Mouse (Mus musculus) hindbrain, postnatal 0 days (tissue): ENCODE data around the gene Mast4. TPM values are rescaled to one million over a fixed set of nuclear protein-coding genes. Genes with fewer than 3 reads are reported as not detected.

ENCODE experiments used
- ATAC-seq: fragments of 200-750 bp; cut with Nextera tagmentation; 2 replicates; pipeline ENCODE4 v1.8.0; 2017; ENCODE audit warnings: mild to moderate bottlenecking, moderate TSS enrichment, moderate library complexity
- DNase-seq: peaks from one replicate; pipeline ENCODE4 v3.0.0-alpha.2; 2015; ENCODE audit warnings: low spot score
- H3K27ac ChIP-seq: fragments of 300-500 bp; sonication (generic); 2 replicates; pipeline ENCODE4 v1.5.1; 2014; ENCODE audit warnings: mild to moderate bottlenecking
- H3K27me3 ChIP-seq: fragments of 300-500 bp; sonication (generic); 2 replicates; pipeline ENCODE4 v1.6.1; 2014; ENCODE audit warnings: low read length, mixed read lengths; ENCODE audit not compliant: insufficient read depth
- H3K36me3 ChIP-seq: fragments of 300-500 bp; sonication (generic); 2 replicates; pipeline ENCODE4 v1.6.1; 2014; ENCODE audit warnings: low read length, mixed read lengths; ENCODE audit not compliant: insufficient read depth
- H3K4me1 ChIP-seq: fragments of 300-500 bp; sonication (generic); 2 replicates; pipeline ENCODE4 v1.6.1; 2014; ENCODE audit warnings: antibody characterized with exemption, low read length, mixed read lengths; ENCODE audit not compliant: insufficient read depth
- H3K4me2 ChIP-seq: fragments of 300-500 bp; sonication (generic); 2 replicates; pipeline ENCODE4 v1.6.1; 2014; ENCODE audit warnings: low read depth, mild to moderate bottlenecking, low read length, moderate library complexity, mixed read lengths
- H3K4me3 ChIP-seq: fragments of 300-500 bp; sonication (generic); 2 replicates; pipeline ENCODE4 v1.5.1; 2014; ENCODE audit warnings: low read length
- H3K9ac ChIP-seq: fragments of 300-500 bp; sonication (generic); replicated peaks from 2 replicates; pipeline ENCODE4 v1.6.1; 2014; ENCODE audit warnings: mild to moderate bottlenecking, low read length, moderate library complexity, mixed read lengths
- H3K9me3 ChIP-seq: fragments of 300-500 bp; sonication (generic); 2 replicates; pipeline ENCODE4 v1.6.1; 2016; ENCODE audit warnings: low read length, mixed read lengths
- CTCF ChIP-seq: IDR thresholded peaks from 2 replicates; pipeline ENCODE4 v1.5.1; 2016; ENCODE audit warnings: antibody characterized with exemption, control low read depth, low read depth
- WGBS: fragments of 180-500 bp; shearing (Covaris S2); extraction: QIAGEN DNeasy Blood & Tissue Kit; methylation state at CpG from one replicate; pipeline ENCODE4 v1.1.7; 2014; 5-methylcytosine and 5-hydroxymethylcytosine counted together
- polyA plus RNA-seq: library from polyadenylated mRNA; unstranded; fragments of >200 nt; fragmentation: Nextera tagmentation; extraction: Ambion mirVana; gene quantifications from 2 replicates; pipeline ENCODE4 v1.2.1, GENCODE M21; 2015
- total RNA-seq: library from RNA; depleted of rRNA; stranded (reverse); fragments of >200 nt; gene quantifications from 2 replicates; pipeline ENCODE4 v1.2.3, GENCODE M21; 2014

Mast4 gene
- total and polyA plus RNA-seq, 2 experiments from 2014 or later: 23.5 to 31.7 TPM

DNA sequence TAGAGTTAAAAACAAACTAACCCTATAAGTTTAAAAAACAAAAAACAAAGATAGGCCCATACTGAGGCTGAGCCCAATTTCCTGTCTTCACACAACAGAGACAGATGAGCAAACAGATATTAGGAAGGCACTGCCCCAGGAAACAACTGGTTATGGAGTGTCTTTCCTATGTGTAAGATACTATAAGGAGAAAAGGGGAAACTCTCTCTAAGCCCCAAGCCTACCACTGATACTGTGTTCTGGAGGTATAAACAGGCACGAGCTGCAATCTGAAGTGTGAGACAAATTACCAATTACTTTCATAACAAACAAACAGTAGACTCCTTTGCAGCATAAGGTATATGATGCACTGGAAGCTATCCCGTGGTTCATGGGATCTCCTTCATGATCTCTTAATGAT lies 471.9 kb downstream of the Mast4 start:
- no peak for DNase-seq
- Histone ChIP-seq H3K9ac (no peak overlapping the region), H3K27me3 (no peaks in the 10 kb centered on the region), H3K9me3 (no peaks in the 10 kb centered on the region), H3K27ac (no peak overlapping the region), H3K4me2 (no peak overlapping the region), H3K4me1 (peaks cover 12% of the 10 kb centered on the region; the same call in 1 of the 2 replicates), H3K4me3 (no peak overlapping the region), H3K36me3 (no peaks in the 10 kb centered on the region)
- no peak for ATAC-seq
- no peak for TF ChIP-seq CTCF
- WGBS: 79% methylated on average over 2 of the region's 2 CpGs

DNA sequence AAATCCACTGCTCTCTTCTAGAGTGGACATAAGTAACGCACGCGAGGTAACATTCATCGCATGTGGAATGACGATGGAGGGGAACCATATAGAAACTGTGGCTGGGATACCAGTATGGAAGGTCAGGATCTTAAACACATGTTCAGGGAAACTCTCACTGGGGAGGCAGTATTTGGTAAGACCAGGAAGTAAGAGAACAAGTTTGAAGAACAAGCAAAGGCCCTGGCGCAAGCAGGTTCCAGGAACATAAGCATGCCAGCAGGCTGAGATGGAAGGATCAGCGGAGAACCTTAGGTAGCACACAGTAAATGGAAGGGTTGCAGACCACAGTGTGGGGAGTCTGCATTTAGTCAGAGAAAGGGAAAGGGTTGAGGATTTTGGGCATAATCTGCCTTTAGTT lies 473.6 kb downstream of the Mast4 start:
- ATAC-seq (no peak), DNase-seq (no peak)
- Histone ChIP-seq H3K27me3 (no peaks in the 10 kb centered on the region), H3K4me2 (no peak overlapping the region), H3K4me3 (no peak overlapping the region), H3K9me3 (no peaks in the 10 kb centered on the region), H3K27ac (no peak overlapping the region), H3K4me1 (peaks cover 2% of the 10 kb centered on the region; the same call in 1 of the 2 replicates), H3K36me3 (no peaks in the 10 kb centered on the region), H3K9ac (no peak overlapping the region)
- TF ChIP-seq CTCF: no peak
- WGBS: 89% methylated on average over 7 of the region's 7 CpGs

DNA sequence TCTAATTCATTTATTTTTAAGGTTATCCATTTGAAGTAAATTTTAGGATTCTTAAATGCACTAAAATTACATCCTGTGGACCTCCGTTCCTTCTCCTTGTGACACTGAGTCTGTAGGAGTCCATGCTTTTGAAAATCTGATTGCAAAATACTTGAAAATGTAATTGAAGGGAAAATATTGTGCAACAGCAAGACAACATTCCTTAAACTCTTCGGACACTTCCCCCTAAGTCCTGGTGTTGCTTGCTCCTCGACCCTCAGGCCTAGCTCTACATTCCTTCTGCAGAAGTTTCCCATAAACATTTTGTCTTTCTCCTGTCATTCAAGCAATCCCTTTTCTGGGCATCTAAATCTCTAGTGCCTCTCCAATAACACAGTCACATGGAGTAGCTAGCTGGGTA lies 474.2 kb downstream of the Mast4 start:
- H3K36me3 ChIP-seq: no peaks in the 10 kb centered on the region
- no peaks in the 10 kb centered on the region for H3K4me1 ChIP-seq
- 81% methylated on average over 3 of the region's 3 CpGs for WGBS
- DNase-seq (no peak), ATAC-seq (no peak)
- no peak for TF ChIP-seq CTCF
- no peak overlapping the region for H3K4me2 ChIP-seq
- no peaks in the 10 kb centered on the region for H3K27me3 ChIP-seq
- no peak overlapping the region for H3K9ac ChIP-seq
- H3K4me3 ChIP-seq: no peak overlapping the region
- no peaks in the 10 kb centered on the region for H3K9me3 ChIP-seq
- H3K27ac ChIP-seq: no peak overlapping the region

DNA sequence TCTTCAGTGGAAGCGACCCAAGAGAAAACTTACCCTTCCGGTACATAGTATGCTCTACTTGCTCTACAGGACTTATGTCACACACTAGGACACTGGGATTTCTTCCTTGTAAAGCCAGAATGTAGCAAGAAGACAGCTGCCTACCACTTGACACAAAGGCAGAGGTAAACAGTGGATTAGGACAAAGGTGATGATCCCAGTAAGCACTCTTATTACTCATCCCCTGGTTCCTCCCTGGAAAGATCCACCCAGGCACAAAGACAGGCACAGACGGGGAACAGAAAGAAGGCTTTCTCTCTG lies 476.8 kb downstream of the Mast4 start:
- whole genome bisulfite sequencing: 87% methylated on average over 3 of the region's 3 CpGs
- Histone ChIP-seq H3K4me2 (no peak overlapping the region), H3K4me1 (no peaks in the 10 kb centered on the region), H3K9me3 (no peaks in the 10 kb centered on the region), H3K36me3 (no peaks in the 10 kb centered on the region), H3K27ac (no peak overlapping the region), H3K27me3 (no peaks in the 10 kb centered on the region), H3K4me3 (no peak overlapping the region), H3K9ac (no peak overlapping the region)
- ATAC-seq (no peak), DNase-seq (no peak)
- TF ChIP-seq CTCF: no peak

DNA sequence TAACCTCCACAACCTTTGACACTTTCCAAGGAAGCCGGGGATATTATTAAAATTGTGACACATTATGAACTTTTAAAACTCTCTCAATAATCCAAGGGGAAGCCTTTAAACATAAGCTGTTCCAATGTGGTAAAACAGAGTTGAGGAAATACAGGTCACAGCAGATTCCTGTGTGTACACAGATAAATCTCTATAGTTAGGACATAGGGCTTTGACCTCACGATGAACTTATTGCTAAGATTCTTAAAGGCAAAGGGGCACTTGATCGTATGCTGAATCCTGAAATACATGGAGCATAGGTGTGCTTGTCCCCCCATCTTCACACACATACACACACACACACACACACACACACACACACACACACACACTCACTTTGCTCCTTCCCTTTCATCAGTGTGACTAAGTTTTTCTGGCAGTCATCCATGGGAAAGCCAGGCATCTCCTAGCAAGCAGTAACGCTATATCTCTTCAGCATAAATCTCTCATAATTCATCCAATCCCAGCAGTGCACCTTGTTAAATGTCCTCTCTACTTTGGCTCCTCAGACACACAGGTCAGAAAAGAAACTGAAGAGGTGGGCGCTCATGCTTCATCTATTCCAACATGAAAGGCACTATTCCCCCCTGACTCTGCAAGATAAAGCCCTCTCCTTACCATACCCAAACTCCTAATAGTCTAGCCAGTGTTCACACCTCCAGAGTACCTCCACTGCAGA lies 477.3 kb downstream of the Mast4 start:
- no peak for TF ChIP-seq CTCF

DNA sequence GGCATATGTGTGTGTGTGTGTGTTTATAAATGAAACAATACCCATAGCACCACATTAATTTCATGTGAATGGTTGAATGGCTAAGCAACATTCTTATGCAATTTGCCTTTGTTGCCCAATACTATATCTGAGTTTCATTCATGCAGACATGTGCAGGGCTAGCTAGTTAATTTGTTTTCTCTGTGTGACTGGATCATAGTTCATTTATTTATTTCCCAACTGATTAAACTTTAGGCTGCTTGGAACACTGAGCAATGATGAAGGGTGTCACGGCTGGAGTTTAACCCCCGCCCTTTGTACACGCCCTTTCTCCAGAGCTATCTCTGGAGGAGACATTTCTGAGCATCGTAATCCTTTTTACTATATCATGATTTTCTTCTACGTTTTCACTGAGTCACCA lies 481.4 kb downstream of the Mast4 start:
- Histone ChIP-seq H3K4me1 (no peaks in the 10 kb centered on the region), H3K9me3 (no peaks in the 10 kb centered on the region), H3K36me3 (no peaks in the 10 kb centered on the region), H3K4me2 (no peak overlapping the region), H3K27me3 (no peaks in the 10 kb centered on the region), H3K27ac (no peak overlapping the region), H3K9ac (no peak overlapping the region), H3K4me3 (no peak overlapping the region)
- 83% methylated on average over 5 of the region's 5 CpGs for WGBS
- ATAC-seq (no peak), DNase-seq (no peak)
- TF ChIP-seq CTCF: no peak

More for the DNA sequence above, 477.3 kb downstream of the Mast4 start:
- WGBS: 85% methylated on average over 5 of the region's 5 CpGs
- Histone ChIP-seq H3K27me3 (no peaks in the 10 kb centered on the region), H3K4me1 (no peaks in the 10 kb centered on the region), H3K36me3 (no peaks in the 10 kb centered on the region), H3K9ac (no peak overlapping the region), H3K4me2 (no peak overlapping the region), H3K9me3 (no peaks in the 10 kb centered on the region), H3K4me3 (no peak overlapping the region), H3K27ac (no peak overlapping the region)
- no peak for ATAC-seq
- DNase-seq: no peak

DNA sequence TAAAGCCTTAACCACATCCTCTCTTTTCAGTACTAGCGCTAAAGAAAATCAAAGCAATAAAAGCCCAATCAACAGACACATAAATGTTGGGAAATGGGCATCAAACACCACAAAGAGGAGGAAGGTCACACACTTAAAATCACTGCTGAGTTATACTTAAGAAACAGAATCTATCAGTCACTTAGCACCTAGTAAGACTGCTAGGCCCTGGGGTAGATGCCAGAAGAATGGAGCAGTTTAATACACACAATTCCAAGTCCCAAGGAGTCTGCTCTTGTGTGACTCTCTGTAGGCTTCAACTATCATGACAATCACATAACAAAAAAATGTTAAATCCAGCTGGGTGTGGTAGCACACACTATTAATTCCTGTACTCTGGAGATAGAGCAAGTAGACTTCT lies 483.0 kb downstream of the Mast4 start:
- no peak overlapping the region for H3K4me3 ChIP-seq

More for the DNA sequence above, 483.0 kb downstream of the Mast4 start:
- DNase-seq (no peak), ATAC-seq (no peak)
- 86% methylated on average over 1 of the region's 1 CpGs for WGBS
- no peaks in the 10 kb centered on the region for H3K36me3 ChIP-seq
- no peaks in the 10 kb centered on the region for H3K9me3 ChIP-seq
- no peaks in the 10 kb centered on the region for H3K4me1 ChIP-seq
- no peaks in the 10 kb centered on the region for H3K27me3 ChIP-seq
- no peak for TF ChIP-seq CTCF
- H3K27ac ChIP-seq: no peak overlapping the region
- no peak overlapping the region for H3K4me2 ChIP-seq
- H3K9ac ChIP-seq: no peak overlapping the region
